Mouse (Mus musculus) embryonic facial prominence, embryonic 10.5 days (tissue): Measurements from ENCODE around the gene Zfyve28. TPM values are rescaled to one million over a fixed set of nuclear protein-coding genes. Genes with fewer than 3 reads are reported as not detected.
A peak's percentile ranks its signal among the peaks of the same experiment; 100 is the strongest.

ENCODE experiments used
- DNase-seq: peaks from one replicate; pipeline ENCODE4 v3.0.0-alpha.2; 2017; ENCODE audit warnings: low spot score
- H3K27ac ChIP-seq: fragments of 300-500 bp; sonication (generic); replicated peaks from 2 replicates; pipeline ENCODE4 v1.5.1; 2016; ENCODE audit warnings: mild to moderate bottlenecking
- H3K27me3 ChIP-seq: fragments of 300-500 bp; sonication (generic); replicated peaks from 2 replicates; pipeline ENCODE4 v1.6.1; 2016; ENCODE audit warnings: low read depth, mild to moderate bottlenecking; ENCODE audit not compliant: poor library complexity, severe bottlenecking
- H3K36me3 ChIP-seq: fragments of 300-500 bp; sonication (generic); replicated peaks from 2 replicates; pipeline ENCODE4 v1.6.1; 2016; ENCODE audit warnings: mild to moderate bottlenecking, moderate library complexity
- H3K4me1 ChIP-seq: fragments of 300-500 bp; sonication (generic); 2 replicates; pipeline ENCODE4 v1.6.1; 2016
- H3K4me3 ChIP-seq: fragments of 300-500 bp; sonication (generic); 2 replicates; pipeline ENCODE4 v1.5.1; 2016; ENCODE audit warnings: mild to moderate bottlenecking, moderate library complexity
- H3K9me3 ChIP-seq: fragments of 300-500 bp; sonication (generic); 2 replicates; pipeline ENCODE4 v1.6.1; 2016; ENCODE audit warnings: mild to moderate bottlenecking
- WGBS: fragments of 180-500 bp; shearing (Covaris S2); methylation state at CpG from one replicate; pipeline ENCODE4 v1.1.7; 2016; 5-methylcytosine and 5-hydroxymethylcytosine counted together
- polyA plus RNA-seq: library from polyadenylated mRNA; unstranded; fragments of >200 nt; fragmentation: Nextera tagmentation; extraction: Ambion mirVana; gene quantifications from 2 replicates; pipeline ENCODE4 v1.2.1, GENCODE M21; 2016

Gene Zfyve28
- polyA plus RNA-seq, 1 experiment from 2014 or later, result 0.93 TPM

- peak; percentile 19 for DNase-seq
- H3K9me3 ChIP-seq, result no peaks in the 10 kb centered on the region
- H3K36me3 ChIP-seq, result no peaks in the 10 kb centered on the region
- peaks cover 47% of the 10 kb centered on the region for H3K4me1 ChIP-seq
- H3K4me3 ChIP-seq, result no peak overlapping the region
- 42% methylated on average over 3 of the region's 3 CpGs for WGBS
- no peak overlapping the region for H3K27ac ChIP-seq
- peaks cover 71% of the 10 kb centered on the region for H3K27me3 ChIP-seq
These were observed 4.0 kb downstream of the Zfyve28 start for GRCm38 (mm10) chr5:34284156-34284750.

GRCm38 (mm10) chr5:34283355-34283754 lies 4.9 kb downstream of the Zfyve28 start:
- Histone ChIP-seq H3K4me3 (no peak overlapping the region), H3K4me1 (peaks cover 40% of the 10 kb centered on the region), H3K9me3 (no peaks in the 10 kb centered on the region), H3K27ac (no peak overlapping the region), H3K27me3 (peaks cover 63% of the 10 kb centered on the region), H3K36me3 (no peaks in the 10 kb centered on the region)
- WGBS, result 87% methylated on average over 5 of the region's 5 CpGs
- no peak for DNase-seq

GRCm38 (mm10) chr5:34280976-34281375 lies 7.3 kb downstream of the Zfyve28 start:
- Histone ChIP-seq H3K4me3 (no peak overlapping the region), H3K9me3 (no peaks in the 10 kb centered on the region), H3K36me3 (no peaks in the 10 kb centered on the region), H3K27me3 (peaks cover 39% of the 10 kb centered on the region), H3K4me1 (peaks cover 17% of the 10 kb centered on the region), H3K27ac (no peak overlapping the region)
- 89% methylated on average over 7 of the region's 7 CpGs for WGBS
- DNase-seq, result no peak

- Histone ChIP-seq H3K27me3 (peaks cover 21% of the 10 kb centered on the region), H3K36me3 (no peaks in the 10 kb centered on the region), H3K4me3 (no peak overlapping the region), H3K4me1 (peaks cover 13% of the 10 kb centered on the region), H3K27ac (no peak overlapping the region), H3K9me3 (no peaks in the 10 kb centered on the region)
- WGBS, result 90% methylated on average over 9 of the region's 9 CpGs
- DNase-seq, result no peak
These were observed 9.0 kb downstream of the Zfyve28 start for GRCm38 (mm10) chr5:34279214-34279613.

- H3K4me3 ChIP-seq, result no peak overlapping the region
- peaks cover 18% of the 10 kb centered on the region for H3K4me1 ChIP-seq
- no peak for DNase-seq
- H3K27me3 ChIP-seq, result peaks cover 10% of the 10 kb centered on the region
- H3K9me3 ChIP-seq, result no peaks in the 10 kb centered on the region
- WGBS, result 77% methylated on average over 4 of the region's 4 CpGs
- no peaks in the 10 kb centered on the region for H3K36me3 ChIP-seq
- H3K27ac ChIP-seq, result no peak overlapping the region
These were observed 10.2 kb downstream of the Zfyve28 start for GRCm38 (mm10) chr5:34278058-34278457.

- DNase-seq, result no peak
- Histone ChIP-seq H3K27ac (no peak overlapping the region), H3K27me3 (no peaks in the 10 kb centered on the region), H3K4me1 (peaks cover 11% of the 10 kb centered on the region), H3K4me3 (no peak overlapping the region), H3K9me3 (no peaks in the 10 kb centered on the region), H3K36me3 (no peaks in the 10 kb centered on the region)
- 81% methylated on average over 6 of the region's 6 CpGs for WGBS
These were observed 11.5 kb downstream of the Zfyve28 start for GRCm38 (mm10) chr5:34276746-34277145.

- Histone ChIP-seq H3K27ac (no peak overlapping the region), H3K9me3 (no peaks in the 10 kb centered on the region), H3K4me3 (no peak overlapping the region), H3K27me3 (no peaks in the 10 kb centered on the region), H3K4me1 (peaks cover 11% of the 10 kb centered on the region), H3K36me3 (no peaks in the 10 kb centered on the region)
- DNase-seq, result no peak
- 83% methylated on average over 7 of the region's 7 CpGs for WGBS
These were observed 12.1 kb downstream of the Zfyve28 start for GRCm38 (mm10) chr5:34276191-34276590.

- Histone ChIP-seq H3K27ac (0 out of 2 replicates have a peak overlapping the region, but pooled peaks have one; percentile 21), H3K9me3 (no peaks in the 10 kb centered on the region), H3K4me1 (peaks cover 11% of the 10 kb centered on the region), H3K4me3 (no peak overlapping the region), H3K27me3 (no peaks in the 10 kb centered on the region), H3K36me3 (no peaks in the 10 kb centered on the region)
- 92% methylated on average over 10 of the region's 10 CpGs for WGBS
- DNase-seq, result no peak
These were observed 13.5 kb downstream of the Zfyve28 start for GRCm38 (mm10) chr5:34274676-34275293.

- DNase-seq, result no peak
- no peaks in the 10 kb centered on the region for H3K36me3 ChIP-seq
- no peak overlapping the region for H3K4me3 ChIP-seq
- H3K4me1 ChIP-seq, result peaks cover 11% of the 10 kb centered on the region
- no peak overlapping the region for H3K27ac ChIP-seq
- H3K9me3 ChIP-seq, result no peaks in the 10 kb centered on the region
- 90% methylated on average over 3 of the region's 3 CpGs for WGBS
- H3K27me3 ChIP-seq, result no peaks in the 10 kb centered on the region
These were observed 14.0 kb downstream of the Zfyve28 start for GRCm38 (mm10) chr5:34274268-34274667.

- no peak overlapping the region for H3K27ac ChIP-seq
- H3K4me3 ChIP-seq, result no peak overlapping the region
- 62% methylated on average over 5 of the region's 5 CpGs for WGBS
- no peaks in the 10 kb centered on the region for H3K36me3 ChIP-seq
- no peaks in the 10 kb centered on the region for H3K9me3 ChIP-seq
- peaks cover 11% of the 10 kb centered on the region for H3K4me1 ChIP-seq
- H3K27me3 ChIP-seq, result no peaks in the 10 kb centered on the region
- DNase-seq, result no peak
These were observed 15.0 kb downstream of the Zfyve28 start for GRCm38 (mm10) chr5:34273251-34273681.

- Histone ChIP-seq H3K9me3 (no peaks in the 10 kb centered on the region), H3K4me3 (no peak overlapping the region), H3K27ac (no peak overlapping the region), H3K36me3 (no peaks in the 10 kb centered on the region), H3K4me1 (peaks cover 11% of the 10 kb centered on the region), H3K27me3 (no peaks in the 10 kb centered on the region)
- 23% methylated on average over 4 of the region's 4 CpGs for WGBS
- DNase-seq, result peak; percentile 53
These were observed 16.5 kb downstream of the Zfyve28 start for GRCm38 (mm10) chr5:34271743-34272142.

GRCm38 (mm10) chr5:34269921-34270465 lies 18.3 kb downstream of the Zfyve28 start:
- Histone ChIP-seq H3K27me3 (no peaks in the 10 kb centered on the region), H3K36me3 (no peaks in the 10 kb centered on the region), H3K4me1 (peaks cover 11% of the 10 kb centered on the region), H3K9me3 (no peaks in the 10 kb centered on the region), H3K4me3 (no peak overlapping the region), H3K27ac (no peak overlapping the region)
- 76% methylated on average over 12 of the region's 12 CpGs for WGBS
- no peak for DNase-seq
